Mouse (Mus musculus) thymus, postnatal 25 days (tissue): ENCODE results near the gene Klc3.
A peak's percentile ranks its signal among the peaks of the same experiment; 100 is the strongest.

Experiments
- DNase-seq: peaks from one replicate; pipeline ENCODE4 v3.0.0; 2022

Gene Klc3

GRCm38 (mm10) chr7:19403731-19404296, at the start of gene Klc3:
TSS of gene Klc3 (minus strand) at chr7:19404104.
- DNase-seq: peak; percentile 92

GRCm38 (mm10) chr7:19449165-19449564, 45.3 kb upstream of the Klc3 start:
- no peak for DNase-seq

GRCm38 (mm10) chr7:19447689-19448088, 43.8 kb upstream of the Klc3 start:
- DNase-seq: no peak

- no peak for DNase-seq
Measured at GRCm38 (mm10) chr7:19444801-19445200, 40.9 kb upstream of the Klc3 start.

- peak; percentile 71 for DNase-seq
Measured at GRCm38 (mm10) chr7:19443344-19443743, 39.4 kb upstream of the Klc3 start.

GRCm38 (mm10) chr7:19441448-19442091, 37.7 kb upstream of the Klc3 start:
- DNase-seq: no peak

- DNase-seq: no peak
Measured at GRCm38 (mm10) chr7:19437048-19437447, 33.1 kb upstream of the Klc3 start.

GRCm38 (mm10) chr7:19436276-19436675, 32.4 kb upstream of the Klc3 start:
- DNase-seq: no peak

- peak; percentile 16 for DNase-seq
Measured at GRCm38 (mm10) chr7:19432475-19432874, 28.6 kb upstream of the Klc3 start.

- DNase-seq: no peak
Measured at GRCm38 (mm10) chr7:19430402-19430801, 26.5 kb upstream of the Klc3 start.

- DNase-seq: no peak
Measured at GRCm38 (mm10) chr7:19429726-19430125, 25.8 kb upstream of the Klc3 start.

GRCm38 (mm10) chr7:19427999-19428650, 24.2 kb upstream of the Klc3 start:
- no peak for DNase-seq

- DNase-seq: no peak
Measured at GRCm38 (mm10) chr7:19426888-19427287, 23.0 kb upstream of the Klc3 start.

GRCm38 (mm10) chr7:19426349-19426748, 22.4 kb upstream of the Klc3 start:
- no peak for DNase-seq

GRCm38 (mm10) chr7:19424051-19424450, 20.1 kb upstream of the Klc3 start:
- no peak for DNase-seq

GRCm38 (mm10) chr7:19423083-19423482, 19.2 kb upstream of the Klc3 start:
- no peak for DNase-seq

- DNase-seq: peak; percentile 87
Measured at GRCm38 (mm10) chr7:19420821-19421636, 17.1 kb upstream of the Klc3 start.

GRCm38 (mm10) chr7:19420121-19420520, 16.2 kb upstream of the Klc3 start:
- DNase-seq: peak; percentile 23

GRCm38 (mm10) chr7:19416590-19416989, 12.7 kb upstream of the Klc3 start:
- DNase-seq: no peak

- DNase-seq: no peak
Measured at GRCm38 (mm10) chr7:19413525-19413924, 9.6 kb upstream of the Klc3 start.

- no peak for DNase-seq
Measured at GRCm38 (mm10) chr7:19411783-19412182, 7.9 kb upstream of the Klc3 start.

GRCm38 (mm10) chr7:19410766-19411344, 7.0 kb upstream of the Klc3 start:
- no peak for DNase-seq

GRCm38 (mm10) chr7:19409753-19410152, 5.8 kb upstream of the Klc3 start:
- DNase-seq: no peak
